Mouse (Mus musculus) forebrain, embryonic 12.5 days (tissue): ENCODE measurements around the gene Zfp710. TPM values are rescaled to one million over a fixed set of nuclear protein-coding genes. Genes with fewer than 3 reads are reported as not detected.

Experiments
- ATAC-seq: fragments of 200-750 bp; cut with Nextera tagmentation; 2 replicates; pipeline ENCODE4 v1.8.0; 2017; ENCODE audit warnings: moderate TSS enrichment; ENCODE audit not compliant: low FRiP score
- H3K27ac ChIP-seq: fragments of 300-500 bp; sonication (generic); 2 replicates; pipeline ENCODE4 v1.5.1; 2016; ENCODE audit warnings: mild to moderate bottlenecking
- H3K27me3 ChIP-seq: fragments of 300-500 bp; sonication (generic); 2 replicates; pipeline ENCODE4 v1.6.1; 2016; ENCODE audit warnings: mild to moderate bottlenecking
- H3K36me3 ChIP-seq: fragments of 300-500 bp; sonication (generic); replicated peaks from 2 replicates; pipeline ENCODE4 v1.6.1; 2016; ENCODE audit warnings: mild to moderate bottlenecking
- H3K4me1 ChIP-seq: fragments of 300-500 bp; sonication (generic); 2 replicates; pipeline ENCODE4 v1.6.1; 2016
- H3K4me2 ChIP-seq: fragments of 300-500 bp; sonication (generic); 2 replicates; pipeline ENCODE4 v1.6.1; 2016; ENCODE audit warnings: mild to moderate bottlenecking, moderate library complexity
- H3K4me3 ChIP-seq: fragments of 300-500 bp; sonication (generic); replicated peaks from 2 replicates; pipeline ENCODE4 v1.5.1; 2016; ENCODE audit warnings: mild to moderate bottlenecking
- H3K9ac ChIP-seq: fragments of 300-500 bp; sonication (generic); 2 replicates; pipeline ENCODE4 v1.6.1; 2016; ENCODE audit warnings: mild to moderate bottlenecking
- H3K9me3 ChIP-seq: fragments of 300-500 bp; sonication (generic); 2 replicates; pipeline ENCODE4 v1.6.1; 2016
- WGBS: fragments of 180-500 bp; shearing (Covaris S2); methylation state at CpG from one replicate; pipeline ENCODE4 v1.1.7; 2016; 5-methylcytosine and 5-hydroxymethylcytosine counted together
- polyA plus RNA-seq: library from polyadenylated mRNA; unstranded; fragments of >200 nt; fragmentation: Nextera tagmentation; extraction: Ambion mirVana; gene quantifications from 2 replicates; pipeline ENCODE4 v1.2.1, GENCODE M21; 2016

Zfp710 gene
- polyA plus RNA-seq, 1 experiment from 2014 or later, result 30.5 TPM

DNA sequence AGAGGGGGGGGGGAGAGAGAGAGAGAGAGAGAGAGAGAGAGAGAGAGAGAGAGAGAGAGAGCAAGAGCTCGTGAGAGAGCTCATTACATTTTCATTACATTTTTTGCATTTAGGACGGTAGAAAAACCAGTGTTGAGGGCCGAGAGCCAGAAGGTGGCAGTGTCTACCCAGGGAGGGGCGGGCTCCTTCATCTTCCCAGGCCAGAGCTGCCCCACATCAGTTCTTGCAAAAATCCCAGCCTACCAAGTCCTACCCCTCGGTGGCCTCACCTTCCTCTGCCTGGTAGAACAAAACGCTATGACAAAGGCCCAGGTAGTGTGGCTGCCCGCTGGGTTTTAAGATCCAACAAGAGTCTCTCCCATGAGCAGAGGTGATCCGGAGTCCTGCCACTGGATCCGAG, 116.2 kb downstream of the Zfp710 start:
- Histone ChIP-seq H3K9ac (no peak overlapping the region), H3K27ac (no peak overlapping the region), H3K27me3 (no peaks in the 10 kb centered on the region; the same call in 1 of the 2 replicates), H3K9me3 (no peaks in the 10 kb centered on the region), H3K4me2 (no peak overlapping the region), H3K36me3 (no peaks in the 10 kb centered on the region), H3K4me3 (no peak overlapping the region), H3K4me1 (peaks cover 11% of the 10 kb centered on the region)
- WGBS, result 15% methylated on average over 9 of the region's 9 CpGs
- ATAC-seq, result peak; percentile 86

Other genes starting within 250 kb of the Zfp710 start
- gene Mesp1, start 231.0 kb upstream of the Zfp710 start, polyA plus RNA-seq, result not detected in 2 replicates
- gene Mesp2, start 214.1 kb upstream of the Zfp710 start, polyA plus RNA-seq, result 0.46 and 0.75 TPM in 2 replicates
- 1.9 and 2.9 TPM in 2 replicates for gene Anpep, start 163.8 kb upstream of the Zfp710 start, polyA plus RNA-seq
- 48.2 and 58.7 TPM in 2 replicates for gene Ap3s2, start 104.2 kb upstream of the Zfp710 start, polyA plus RNA-seq
- gene Arpin, start 89.5 kb upstream of the Zfp710 start, polyA plus RNA-seq, result 18.5 and 19.9 TPM in 2 replicates
- gene Idh2, start 90.6 kb downstream of the Zfp710 start, polyA plus RNA-seq, result 359 and 369 TPM in 2 replicates
- 16.7 and 19.4 TPM in 2 replicates for gene Sema4b, start 162.0 kb downstream of the Zfp710 start, polyA plus RNA-seq
- 34.7 and 41.6 TPM in 2 replicates for gene Cib1, start 208.0 kb downstream of the Zfp710 start, polyA plus RNA-seq
- gene Gdpgp1, start 208.1 kb downstream of the Zfp710 start, polyA plus RNA-seq, result 4.2 and 4.8 TPM in 2 replicates
- 1.1 and 1.3 TPM in 2 replicates for gene Ttll13, start 221.6 kb downstream of the Zfp710 start, polyA plus RNA-seq
- 56.8 TPM in 2 replicates for gene Ngrn, start 236.4 kb downstream of the Zfp710 start, polyA plus RNA-seq
- gene Vps33b, start 244.8 kb downstream of the Zfp710 start, polyA plus RNA-seq, result 17.4 and 19.1 TPM in 2 replicates